Mouse (Mus musculus): ENCODE measurements around the gene Bmp7. TPM values are rescaled to one million over a fixed set of nuclear protein-coding genes. Genes with fewer than 3 reads are reported as not detected.

Gene Bmp7
- under 1 TPM; 0.45 to 0.68 TPM for total RNA-seq (2021)
- long read RNA-seq, experiment 1, result 0 reads
- long read RNA-seq, experiment 2, result 0 reads

GRCm38 (mm10) chr2:172940003-172940798 is at the start of gene Bmp7:
Gene Bmp7 (minus strand): TSS chr2:172940321.
- DNase-seq (ENCODE audit: low spot score), result no peak

DNA sequence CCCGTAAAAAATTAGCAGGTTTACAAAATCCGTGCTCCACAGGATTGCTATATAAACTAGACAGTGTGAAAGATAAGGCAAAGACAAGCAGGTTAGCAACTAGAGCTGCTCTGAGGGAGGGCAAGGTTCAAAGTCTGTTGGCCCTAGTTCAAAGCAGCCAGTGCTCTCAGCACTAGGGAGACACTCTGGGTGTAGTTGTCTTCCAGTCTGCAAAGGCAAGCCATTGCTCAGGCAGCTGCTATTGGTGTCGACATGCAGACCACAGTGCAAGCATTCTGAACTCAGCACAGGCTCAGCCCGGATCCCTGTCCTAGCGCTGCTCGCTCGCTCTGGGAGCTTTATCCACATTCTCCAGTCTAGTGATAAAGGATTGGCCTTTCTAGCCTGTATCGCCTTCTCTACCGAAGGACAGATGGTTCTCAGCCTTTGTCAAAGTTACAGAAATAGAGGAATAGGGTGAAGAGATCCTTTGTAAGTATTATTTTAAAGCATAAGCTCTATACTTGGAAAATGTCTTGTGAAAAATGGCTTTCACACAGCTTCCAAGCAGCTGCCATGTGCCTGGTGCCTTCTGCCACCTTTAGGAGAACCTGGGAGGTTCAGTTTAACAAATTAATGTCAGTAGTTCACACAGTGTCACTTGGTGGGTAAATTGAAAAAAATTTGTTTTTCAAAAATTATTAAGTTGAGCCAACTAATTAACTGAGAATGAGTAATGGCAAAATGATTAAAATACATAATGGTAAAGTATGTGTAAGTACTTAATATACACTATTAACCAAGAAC is 42.8 kb upstream of the Bmp7 start:
- no peak for DNase-seq (ENCODE audit: low spot score)

GRCm38 (mm10) chr2:172979666-172980345 is 39.7 kb upstream of the Bmp7 start:
- DNase-seq (ENCODE audit: low spot score), result no peak

- no peak for DNase-seq (ENCODE audit: low spot score)
Measured at GRCm38 (mm10) chr2:172978131-172978633, 38.1 kb upstream of the Bmp7 start.

GRCm38 (mm10) chr2:172977409-172978130 is 37.4 kb upstream of the Bmp7 start, which contains the start of gene Spo11:
Gene Spo11 (plus strand): TSS chr2:172977700.
- DNase-seq (ENCODE audit: low spot score), result no peak

GRCm38 (mm10) chr2:172976661-172977238 is 36.6 kb upstream of the Bmp7 start:
- no peak for DNase-seq (ENCODE audit: low spot score)

GRCm38 (mm10) chr2:172975159-172975558 is 35.0 kb upstream of the Bmp7 start:
- DNase-seq (ENCODE audit: low spot score), result no peak

GRCm38 (mm10) chr2:172974701-172975100 is 34.6 kb upstream of the Bmp7 start:
- peak; percentile 14 for DNase-seq (ENCODE audit: low spot score)

GRCm38 (mm10) chr2:172973806-172974565 is 33.9 kb upstream of the Bmp7 start:
- peak; percentile 42 for DNase-seq (ENCODE audit: low spot score)

DNA sequence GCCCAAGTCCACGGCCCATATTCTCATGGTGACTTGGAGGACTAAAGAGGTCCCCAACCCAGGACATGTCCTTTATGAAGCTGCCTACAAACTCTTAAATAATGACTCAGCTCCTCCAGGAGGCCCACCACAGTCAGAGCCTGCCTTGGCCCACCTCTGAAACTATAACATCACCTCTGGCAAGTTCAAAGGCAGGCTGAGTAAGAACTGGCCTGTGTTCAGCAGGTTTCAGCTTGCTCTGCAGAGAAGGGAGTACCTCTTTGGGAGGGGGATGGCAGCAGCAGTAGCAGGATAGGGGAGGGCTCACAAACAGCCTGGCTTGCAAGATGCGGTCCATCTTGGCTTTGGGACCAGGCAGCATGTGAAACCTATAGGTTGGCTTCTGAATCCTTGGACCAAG is 31.7 kb upstream of the Bmp7 start:
- no peak for DNase-seq (ENCODE audit: low spot score)

DNA sequence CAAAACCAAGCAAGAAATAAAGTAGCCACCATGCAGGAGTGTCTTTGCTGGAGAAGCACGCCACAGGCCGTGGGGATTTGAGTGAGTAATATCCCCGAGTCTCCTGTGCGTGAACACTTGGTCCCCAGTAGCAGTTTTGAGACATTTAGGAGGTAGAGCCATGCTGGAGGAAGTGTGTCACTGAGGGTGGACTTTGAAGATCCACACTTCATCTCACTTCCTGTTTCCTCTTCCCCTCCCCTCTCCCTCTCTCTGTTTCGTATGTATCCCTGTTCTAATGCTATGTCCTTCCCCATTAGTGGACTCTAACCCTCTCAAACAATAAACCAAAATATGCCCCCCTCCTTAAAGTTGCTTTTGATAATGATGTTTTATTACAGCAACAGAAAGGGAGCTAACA is 26.4 kb upstream of the Bmp7 start:
- no peak for DNase-seq (ENCODE audit: low spot score)

DNA sequence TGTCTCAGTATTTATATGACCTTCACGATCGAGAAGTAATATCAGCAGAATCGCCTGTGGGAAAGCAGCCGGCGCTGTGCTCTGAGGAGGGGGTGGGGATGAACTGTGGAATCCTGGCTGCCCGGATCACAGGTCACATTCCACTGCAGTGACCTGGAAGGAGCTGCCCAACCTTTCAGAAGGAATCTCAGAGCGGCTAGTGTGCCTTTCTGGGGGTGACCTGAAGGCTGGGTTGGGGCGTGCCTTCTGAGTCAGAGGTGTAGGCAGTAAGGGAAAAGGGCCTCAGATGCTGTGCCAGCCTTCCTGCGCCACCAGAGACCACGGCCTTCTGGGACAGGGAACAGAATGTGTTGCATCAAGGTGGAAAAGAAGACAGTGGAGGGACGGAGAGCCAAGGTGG is 25.1 kb upstream of the Bmp7 start:
- DNase-seq (ENCODE audit: low spot score), result no peak

- DNase-seq (ENCODE audit: low spot score), result no peak
Measured at GRCm38 (mm10) chr2:172961211-172961610, 21.1 kb upstream of the Bmp7 start.

DNA sequence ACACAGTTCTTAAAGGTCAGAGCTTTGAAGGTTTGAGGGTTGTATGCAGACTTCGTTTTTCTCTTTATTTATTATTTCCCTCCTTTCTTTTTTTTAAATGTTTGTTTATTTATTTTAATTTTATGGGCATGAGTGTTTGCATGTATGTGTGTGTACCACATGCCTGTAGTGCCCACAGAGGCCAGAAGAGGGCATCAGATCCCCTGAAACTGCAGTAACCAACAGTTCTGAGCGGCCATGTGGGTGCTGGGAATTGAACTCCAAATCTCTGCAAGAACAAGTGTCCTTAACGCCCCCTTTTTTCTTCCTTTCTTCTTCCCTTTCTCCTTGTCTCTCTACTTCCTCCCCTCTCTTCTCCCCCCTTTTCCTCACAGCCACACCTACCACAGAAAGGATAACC is 20.2 kb upstream of the Bmp7 start:
- no peak for DNase-seq (ENCODE audit: low spot score)

GRCm38 (mm10) chr2:172959006-172959768 is 19.1 kb upstream of the Bmp7 start:
- no peak for DNase-seq (ENCODE audit: low spot score)

DNA sequence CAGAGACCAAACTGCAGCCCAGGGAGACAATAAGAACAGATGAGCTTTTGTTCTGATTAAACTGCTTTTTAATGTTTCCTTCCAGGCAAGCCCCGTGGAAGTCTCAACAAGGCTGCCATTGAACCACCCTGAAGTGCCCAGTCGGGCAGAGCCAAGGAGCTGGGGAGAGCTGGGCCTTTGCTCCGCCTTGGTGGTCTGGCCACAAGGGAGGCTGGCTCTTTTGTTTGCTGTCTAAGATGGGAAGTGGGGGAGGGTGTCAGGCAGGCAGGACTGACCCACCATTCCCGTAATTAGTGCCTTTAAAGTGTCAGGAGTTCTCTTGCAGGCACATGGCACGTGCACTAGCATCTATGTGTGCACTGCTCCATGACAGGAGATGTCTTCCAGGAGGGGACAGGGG is 18.5 kb upstream of the Bmp7 start:
- DNase-seq (ENCODE audit: low spot score), result no peak

GRCm38 (mm10) chr2:172951976-172952375 is 11.9 kb upstream of the Bmp7 start:
- DNase-seq (ENCODE audit: low spot score), result no peak

GRCm38 (mm10) chr2:172950722-172951121 is 10.6 kb upstream of the Bmp7 start:
- DNase-seq (ENCODE audit: low spot score), result no peak

DNA sequence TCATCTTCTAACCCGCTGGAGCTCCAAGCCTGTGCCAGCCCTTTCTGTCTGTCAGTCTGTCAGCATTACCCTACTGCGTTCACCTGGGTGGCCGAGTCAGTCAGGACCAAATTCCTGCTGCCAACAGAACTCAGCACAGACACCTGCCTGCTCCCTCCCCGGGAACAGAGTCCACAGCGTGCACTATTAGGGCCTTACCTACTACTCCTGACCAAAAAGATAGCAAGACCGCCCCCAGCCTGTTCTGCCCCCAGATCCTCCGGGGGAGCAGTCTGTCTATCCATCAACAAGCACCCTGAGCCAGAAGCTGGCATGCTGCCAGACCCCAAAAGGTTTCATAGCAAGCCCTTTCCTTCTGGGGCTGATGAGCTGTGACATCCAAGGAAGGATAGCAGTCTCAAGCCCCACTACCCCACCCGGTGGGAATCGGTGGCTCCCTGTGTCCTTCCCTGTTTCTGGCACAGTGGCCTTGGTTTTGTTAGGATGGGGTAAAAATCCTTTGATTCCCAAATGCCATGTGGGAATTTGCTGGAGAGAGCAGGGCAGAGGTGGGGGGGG is 10.1 kb upstream of the Bmp7 start:
- no peak for DNase-seq (ENCODE audit: low spot score)
